Mouse (Mus musculus) embryo, embryonic 10.5 days (tissue): ENCODE measurements at regions not wholly inside any gene's neighbourhood (a gene's known extent, or its start where the extent isn't known, plus 50 kb on each side); places are given as distances from the start of the nearest gene placed in this dataset.

Experiments used
- DNase-seq: peaks from one replicate; pipeline ENCODE4 v3.0.0-alpha.2; 2015; ENCODE audit warnings: low spot score

DNA sequence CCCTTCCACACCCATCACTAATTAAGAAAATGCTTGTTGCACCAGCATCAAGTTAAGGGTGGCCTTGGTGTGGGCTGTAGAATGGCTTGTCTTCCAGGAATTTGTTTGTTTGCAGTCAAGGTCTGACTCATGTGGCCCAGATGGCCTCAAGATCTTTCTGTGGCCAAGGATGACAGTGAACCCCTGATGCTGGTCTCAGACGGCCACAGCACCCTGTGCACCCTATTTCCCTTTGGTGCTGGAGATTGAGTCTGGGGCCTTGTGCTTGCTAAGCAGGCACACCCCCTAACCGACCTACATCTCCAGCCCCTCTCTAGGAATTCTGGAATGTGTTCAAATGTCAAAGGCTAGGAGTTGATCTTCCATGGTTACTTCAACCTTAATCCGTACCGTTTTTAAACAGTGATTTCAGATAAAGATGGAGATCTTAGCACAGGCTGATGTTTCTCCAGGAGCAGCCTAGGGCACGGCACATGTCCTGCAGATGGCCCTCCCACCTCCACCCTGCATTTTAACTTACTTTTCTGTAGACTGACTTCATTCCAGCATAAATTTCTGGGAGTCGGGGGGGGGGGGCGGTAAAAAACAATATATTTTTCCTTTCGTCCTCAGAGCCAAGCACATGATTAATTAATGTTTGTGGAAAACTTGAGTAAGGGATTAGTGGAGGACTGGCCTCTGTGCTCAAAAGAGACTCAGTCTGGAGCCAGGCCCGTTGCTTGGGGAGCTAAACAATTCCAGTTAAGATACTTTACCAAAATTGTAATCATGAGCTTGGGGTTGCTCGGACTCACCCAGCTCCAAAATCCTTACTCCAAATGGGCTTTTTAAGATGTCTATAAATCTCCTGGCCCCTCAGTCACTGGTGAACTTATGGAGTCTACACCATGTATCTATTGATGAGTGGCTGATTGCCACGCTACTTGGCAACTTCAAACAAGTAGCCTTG is 95.0 kb upstream of the Supt20 start:
- DNase-seq, result no peak

DNA sequence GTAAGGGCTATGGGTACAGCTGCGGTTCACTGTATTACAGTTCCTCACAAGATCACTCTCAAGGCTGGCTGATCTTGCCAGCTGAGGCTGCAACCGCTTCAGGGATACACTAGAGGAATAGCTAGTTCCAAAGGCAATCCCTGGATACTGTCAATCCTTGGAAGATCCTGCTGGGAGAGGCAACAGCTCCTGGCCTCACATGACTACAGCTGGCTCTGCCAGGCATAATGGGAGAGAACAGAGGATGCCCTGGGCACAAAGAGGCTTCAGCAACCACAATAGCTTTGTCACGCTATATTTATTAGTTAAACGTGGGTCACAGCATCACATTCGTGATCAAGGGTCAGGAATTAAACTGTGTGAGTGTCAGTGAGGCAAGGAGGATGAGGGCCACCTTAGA is 94.3 kb upstream of the Supt20 start:
- DNase-seq, result no peak

DNA sequence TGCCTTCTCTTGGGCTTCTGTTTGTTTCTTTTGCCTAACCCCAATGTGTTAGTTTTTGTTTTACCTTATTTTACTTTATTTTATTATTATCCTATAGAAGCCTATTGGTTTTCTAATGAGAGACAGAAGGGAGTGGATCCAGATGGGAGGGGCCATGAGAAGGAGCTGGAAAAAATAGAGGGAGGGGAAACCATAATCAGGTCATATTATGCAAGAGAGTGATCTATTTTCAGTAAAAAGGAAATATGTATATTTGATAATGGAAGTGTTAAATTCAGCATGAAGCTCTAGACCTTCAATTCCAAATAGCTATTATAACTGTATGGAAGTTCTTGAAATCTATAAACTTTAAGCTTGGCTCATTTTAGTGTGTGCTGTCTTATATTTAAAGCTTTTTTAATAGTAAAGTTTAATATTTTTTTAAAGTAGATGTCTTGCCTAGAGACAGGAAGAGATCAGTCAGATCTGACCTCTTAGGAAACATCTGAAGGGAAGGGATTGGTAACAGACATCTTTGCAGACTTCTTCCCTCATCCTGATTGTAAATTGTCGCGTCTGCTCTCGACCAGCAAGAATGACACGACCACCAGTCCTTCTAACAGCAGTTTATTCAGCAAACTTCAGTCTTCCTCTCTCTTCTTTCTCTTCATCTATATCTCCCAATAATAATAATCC is 87.8 kb upstream of the Supt20 start:
- no peak for DNase-seq

DNA sequence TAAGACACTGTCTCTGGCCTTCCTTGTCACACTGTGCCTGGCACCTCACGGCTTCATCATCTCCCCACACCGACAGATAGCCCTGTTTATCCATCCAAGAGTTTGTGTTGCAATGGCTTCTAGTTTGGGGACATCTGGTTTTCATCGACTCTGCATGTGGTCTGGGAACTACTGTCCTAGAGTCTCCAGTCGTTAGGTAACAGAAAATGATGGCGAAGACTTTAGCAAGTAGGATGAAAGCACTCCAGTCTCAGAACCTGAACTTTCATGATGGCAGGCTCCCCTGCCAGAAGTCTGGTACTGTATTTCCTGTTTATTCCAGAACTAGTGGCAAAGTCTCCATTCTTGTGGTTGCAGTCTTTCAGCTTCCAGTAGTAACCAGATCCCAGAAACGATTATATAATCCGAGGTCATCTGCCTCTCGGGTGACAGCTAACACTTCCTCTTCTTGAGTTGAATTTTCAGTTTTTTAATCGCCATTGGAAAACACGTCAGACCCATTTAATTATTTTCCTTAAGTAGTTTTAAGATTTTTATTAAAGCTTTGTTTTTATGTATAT is 81.1 kb upstream of the Supt20 start:
- no peak for DNase-seq

DNA sequence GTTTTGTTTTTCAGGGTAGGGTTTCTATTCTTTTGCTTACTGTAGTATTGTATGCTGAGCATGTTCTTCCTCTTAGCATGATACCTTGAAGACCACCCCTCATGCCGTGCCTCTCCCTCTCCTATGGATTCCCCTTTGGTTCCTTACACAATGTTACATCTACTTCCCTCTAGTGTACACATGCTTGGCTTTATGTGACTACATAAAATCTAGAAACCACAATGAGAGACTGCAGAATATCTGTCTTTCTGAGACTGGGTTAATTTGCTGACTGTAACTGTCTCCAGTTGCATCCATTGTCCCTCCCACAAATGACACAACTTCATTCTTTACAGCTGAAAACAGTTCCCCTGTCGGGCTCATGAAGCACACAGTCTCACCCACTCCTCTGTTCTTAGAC is 78.8 kb upstream of the Supt20 start:
- no peak for DNase-seq

DNA sequence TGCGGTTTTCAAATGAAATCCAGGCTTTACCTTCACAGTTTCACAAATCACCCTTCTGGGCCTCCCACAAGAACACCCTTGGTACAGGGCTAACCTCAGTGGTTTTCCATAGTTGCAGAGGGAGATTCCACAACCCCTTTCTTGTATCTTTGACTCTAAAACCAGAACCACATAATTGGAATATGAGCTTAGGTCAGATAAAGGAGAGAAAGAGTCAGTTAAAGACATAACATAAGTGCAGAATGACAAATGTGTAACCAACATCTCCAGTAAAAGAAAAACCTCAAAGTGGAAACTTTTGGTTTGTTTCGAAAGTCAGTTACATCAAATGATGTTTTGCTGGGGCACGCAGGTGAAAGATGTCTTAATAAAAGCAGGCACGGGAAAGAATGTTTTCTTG is 75.3 kb upstream of the Supt20 start:
- DNase-seq, result no peak

DNA sequence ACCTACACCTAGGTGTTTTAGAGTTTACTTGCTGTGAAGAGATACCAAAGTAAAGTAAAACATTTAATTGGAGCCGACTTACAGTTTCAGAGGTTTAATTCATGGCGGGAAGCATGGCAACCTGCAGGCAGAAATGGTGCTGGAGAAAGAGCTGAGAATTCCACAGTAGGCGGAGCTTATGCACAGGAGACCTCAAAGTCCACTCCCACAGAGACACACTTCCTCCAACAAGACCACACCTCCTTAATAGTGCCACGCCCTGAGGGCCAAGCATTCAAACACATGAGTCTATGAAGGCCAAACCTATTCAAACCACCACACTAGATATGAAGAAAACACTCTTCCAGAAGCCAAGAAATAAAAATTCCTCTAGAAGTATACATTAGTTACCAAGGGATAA is 74.3 kb upstream of the Supt20 start:
- no peak for DNase-seq

DNA sequence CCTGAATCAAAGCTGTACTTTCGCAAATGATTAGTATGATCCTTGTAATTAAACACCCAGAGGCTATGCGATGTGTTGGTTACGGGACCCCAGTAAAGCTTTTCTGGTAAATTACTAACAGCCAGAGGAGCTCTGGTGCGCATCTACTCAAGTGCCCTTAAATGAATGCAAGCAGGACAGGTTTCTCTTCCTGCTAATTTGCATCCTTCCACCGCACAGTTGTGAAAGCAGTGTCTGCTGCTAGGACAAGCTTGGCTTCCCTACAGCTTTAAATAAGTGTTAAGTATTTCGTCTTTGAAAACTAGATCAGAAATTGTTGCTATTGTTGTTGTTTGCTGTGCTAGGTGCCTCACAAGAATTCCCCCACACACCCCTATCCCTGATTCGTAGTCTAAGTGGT is 62.4 kb upstream of the Supt20 start:
- DNase-seq, result no peak

DNA sequence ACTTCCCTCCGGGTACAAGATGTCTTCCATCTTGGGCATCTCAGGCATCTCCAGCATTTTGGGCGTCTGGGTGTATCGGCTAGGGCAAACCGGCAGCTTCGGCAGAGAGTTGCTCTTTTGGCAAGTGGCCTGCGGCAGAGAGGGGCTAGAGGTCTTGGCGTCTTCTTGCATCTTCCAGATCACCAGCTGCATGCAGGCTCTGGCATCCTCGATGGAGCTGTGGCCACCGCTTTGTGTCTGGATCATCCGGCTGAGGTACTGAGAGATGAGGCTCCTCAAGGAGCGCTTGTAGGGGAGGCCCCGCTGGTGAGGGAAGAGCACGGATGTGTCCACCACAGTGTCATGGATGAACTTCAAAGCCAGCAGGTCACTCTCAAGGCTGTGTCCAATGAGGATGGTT is 59.9 kb upstream of the Supt20 start:
- DNase-seq, result no peak

DNA sequence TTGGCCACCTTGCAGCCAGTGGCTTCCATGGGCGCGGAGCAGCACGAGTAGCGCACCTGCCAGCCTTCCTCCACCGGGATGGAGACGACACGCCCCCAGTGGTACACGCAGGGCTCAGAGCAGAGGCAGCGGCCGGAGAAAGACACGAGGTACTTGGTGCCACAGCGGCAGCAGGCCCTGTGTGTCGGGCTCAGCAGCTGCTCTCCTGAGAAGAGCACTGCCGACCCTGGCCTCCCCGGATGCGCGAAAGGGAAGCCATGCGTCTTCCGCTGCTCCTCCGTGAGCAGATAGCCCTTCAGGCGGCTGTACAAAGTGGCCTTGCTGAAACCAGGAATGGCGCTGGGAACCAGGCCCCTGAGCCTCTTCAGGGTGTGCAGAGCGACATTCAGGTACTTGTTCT is 59.2 kb upstream of the Supt20 start:
- no peak for DNase-seq

DNA sequence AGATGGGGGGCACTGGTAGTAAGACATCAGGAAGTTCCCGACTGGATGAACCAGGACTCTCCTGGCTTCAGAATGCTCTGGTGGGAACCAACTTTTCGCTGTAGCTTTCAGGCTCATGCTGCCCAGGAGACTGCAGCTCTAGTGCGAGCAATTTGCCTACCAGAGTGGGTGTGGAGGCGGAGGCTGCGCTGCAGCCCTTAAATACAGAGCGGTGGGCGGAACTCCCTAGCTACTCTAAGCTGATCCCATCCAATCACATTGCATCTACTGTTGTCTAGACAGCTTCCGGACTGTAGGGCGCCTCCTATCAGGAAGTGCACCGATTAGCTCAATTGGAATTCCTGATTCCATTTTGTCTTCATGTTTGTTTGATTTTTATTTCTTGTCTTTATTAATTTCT is 58.2 kb upstream of the Supt20 start:
- no peak for DNase-seq
